In genomic region chr16:30691964-30692363, GRCm38 (mm10) we compare ENCODE assay signal across 16 mouse cellular contexts.
DNase-seq lines count a peak whose midpoint lies in the region; ATAC-seq and TF ChIP-seq lines count a peak whose summit lies in the region.
"Had no signal": no experiment of that assay in that cellular context is flagged by ENCODE, and none has a peak within 500 bp of the region (broad histone marks: within the 10 kb centered on the region; RNA-seq: fewer than 3 reads in every experiment).

No protein-coding gene starts in this region.

- 0 out of 2 replicates have a peak, but pooled peaks have one; percentile 37 for TF ChIP-seq EP300 in heart, adult 2 months (IDR thresholded peaks at IDR 0.05; ENCODE audit: insufficient read depth, low read depth, low read length)
- TF ChIP-seq EP300 in lung, postnatal 0 days (IDR thresholded peaks at IDR 0.05): no peak
- TF ChIP-seq EP300 in MEL (IDR thresholded peaks at IDR 0.05; ENCODE audit: low read depth in 1 of 2, low read length in 2 of 2): peak; percentile 62 to 89

- peak; percentile 35 to 48 for DNase-seq in heart, adult 2 months
- DNase-seq in lung, postnatal 0 days (ENCODE audit: low spot score): peak; percentile 34
- no peak for DNase-seq in lung, postnatal 4 days
- DNase-seq in MEL (ENCODE audit: low read depth, low spot score): peak; percentile 91
- peak; percentile 45 for DNase-seq in naive thymus-derived CD4-positive, alpha-beta T cell, adult 2 months (ENCODE audit: low read depth)
- DNase-seq in B cell, adult 2 months: no peak
- DNase-seq in left cerebral cortex, postnatal 25 days (ENCODE audit: low spot score in 2 of 2): no peak
- DNase-seq: cerebellum, adult 9-11 months; forebrain, postnatal 0 days; liver; right cerebral cortex, postnatal 14 days had no signal

- H3K9ac ChIP-seq in heart, adult 2 months (ENCODE audit: low read depth, low read length): no peak overlapping the region
- H3K9ac ChIP-seq in heart, embryonic 12.5 days: no peak overlapping the region
- H3K9ac ChIP-seq in lung, postnatal 0 days (replicated peaks; ENCODE audit: low read depth): no peak overlapping the region
- peak overlapping the region; percentile 39 for H3K9ac ChIP-seq in MEL (ENCODE audit: control insufficient read depth, low read depth, low read length, poor library complexity, severe bottlenecking)
- H3K9ac ChIP-seq: forebrain, postnatal 0 days had no signal

- TF ChIP-seq RAD21 in MEL (IDR thresholded peaks at IDR 0.05; ENCODE audit: low read depth, low read length): no peak

- WGBS in heart, adult 2 months: 45% methylated on average over 15 of the region's 15 CpGs
- 73% methylated on average over 15 of the region's 15 CpGs for WGBS in heart, embryonic 12.5 days
- 81% methylated on average over 15 of the region's 15 CpGs for WGBS in lung, postnatal 0 days

- no peak for TF ChIP-seq POLR2A in heart, adult 2 months (IDR thresholded peaks at IDR 0.05; ENCODE audit: insufficient read depth, low read depth, low read length)
- TF ChIP-seq POLR2A in MEL (IDR thresholded peaks at IDR 0.05; ENCODE audit: control insufficient read depth in 1 of 2, insufficient read depth in 1 of 2, low read depth in 1 of 2, low read length in 2 of 2, poor library complexity in 1 of 2): peak; percentile 17 to 53; a peak in 1 of 4 replicates

- H3K36me3 ChIP-seq in heart, adult 2 months (ENCODE audit: control insufficient read depth, insufficient read depth, low read length): peaks cover 2% of the 10 kb centered on the region; the same call in 1 of the 2 replicates
- no peaks in the 10 kb centered on the region for H3K36me3 ChIP-seq in heart, embryonic 12.5 days
- H3K36me3 ChIP-seq in lung, postnatal 0 days (ENCODE audit: insufficient read depth, low read length): no peaks in the 10 kb centered on the region
- H3K36me3 ChIP-seq in MEL (ENCODE audit: control insufficient read depth in 1 of 2, insufficient read depth in 2 of 2, low read length in 2 of 2): peaks cover 0 to 20% of the 10 kb centered on the region in 2 experiments; a peak in 2 of 4 replicates

- no peaks in the 10 kb centered on the region for H3K79me2 ChIP-seq in heart, adult 2 months (replicated peaks; ENCODE audit: control insufficient read depth, insufficient read depth, low read length)
- H3K79me2 ChIP-seq in MEL (ENCODE audit: control insufficient read depth, insufficient read depth, low read length, poor library complexity): no peaks in the 10 kb centered on the region

- peak overlapping the region; percentile 9; the same call in 1 of the 2 replicates for H3K4me3 ChIP-seq in heart, adult 2 months
- no peak overlapping the region for H3K4me3 ChIP-seq in heart, embryonic 12.5 days
- no peak overlapping the region for H3K4me3 ChIP-seq in lung, postnatal 0 days (ENCODE audit: low read depth, low read length)
- H3K4me3 ChIP-seq in MEL (ENCODE audit: control insufficient read depth in 1 of 2, insufficient read depth in 1 of 2, low read depth in 2 of 2, low read length in 2 of 2): peak overlapping the region; percentile 30 to 51
- H3K4me3 ChIP-seq: erythroblast, embryonic 14.5 days; layer of hippocampus, adult 2 months; left cerebral cortex, adult 2 months had no signal

- no peaks in the 10 kb centered on the region for H3K9me3 ChIP-seq in heart, embryonic 12.5 days (replicated peaks)
- no peaks in the 10 kb centered on the region for H3K9me3 ChIP-seq in lung, postnatal 0 days (ENCODE audit: low read length)
- H3K9me3 ChIP-seq in MEL (replicated peaks; ENCODE audit: insufficient read depth, low read length): no peaks in the 10 kb centered on the region

- no peak overlapping the region for H3K4me2 ChIP-seq in heart, embryonic 12.5 days
- H3K4me2 ChIP-seq in lung, postnatal 0 days (replicated peaks; ENCODE audit: low read depth, low read length): no peak overlapping the region
- H3K4me2 ChIP-seq: midbrain, embryonic 11.5 days had no signal

- no peak for TF ChIP-seq CTCF in heart, adult 2 months (IDR thresholded peaks at IDR 0.05)
- no peak for TF ChIP-seq CTCF in lung, postnatal 0 days (IDR thresholded peaks at IDR 0.05)
- no peak for TF ChIP-seq CTCF in MEL (IDR thresholded peaks at IDR 0.05 in 2 of 3, conservative IDR thresholded peaks at IDR 0.05 in 1 of 3; ENCODE audit: control insufficient read depth in 1 of 3, insufficient read depth in 1 of 3, low read depth in 2 of 3, low read length in 3 of 3, poor library complexity in 1 of 3, severe bottlenecking in 1 of 3)

- peak overlapping the region; percentile 33 for H3K27ac ChIP-seq in heart, adult 2 months
- H3K27ac ChIP-seq in heart, embryonic 12.5 days (ENCODE audit: poor library complexity, severe bottlenecking): no peak overlapping the region
- no peak overlapping the region for H3K27ac ChIP-seq in lung, postnatal 0 days (ENCODE audit: low read length)
- H3K27ac ChIP-seq in MEL (ENCODE audit: control insufficient read depth, low read depth, low read length): peak overlapping the region; percentile 84
- H3K27ac ChIP-seq: layer of hippocampus, adult 2 months; left cerebral cortex, adult 2 months had no signal

- H3K27me3 ChIP-seq in heart, adult 2 months (ENCODE audit: control insufficient read depth, insufficient read depth, low read length): no peaks in the 10 kb centered on the region
- no peaks in the 10 kb centered on the region for H3K27me3 ChIP-seq in heart, embryonic 12.5 days (replicated peaks)
- H3K27me3 ChIP-seq in lung, postnatal 0 days (replicated peaks; ENCODE audit: insufficient read depth, low read length): no peaks in the 10 kb centered on the region
- no peaks in the 10 kb centered on the region for H3K27me3 ChIP-seq in MEL (ENCODE audit: control insufficient read depth in 1 of 2, insufficient read depth in 2 of 2, low read length in 2 of 2)

- H3K4me1 ChIP-seq in heart, adult 2 months (ENCODE audit: control insufficient read depth, insufficient read depth, low read length): peaks cover 20% of the 10 kb centered on the region
- peaks cover 20% of the 10 kb centered on the region for H3K4me1 ChIP-seq in heart, embryonic 12.5 days (replicated peaks)
- H3K4me1 ChIP-seq in lung, postnatal 0 days (ENCODE audit: insufficient read depth, low read depth, low read length): no peaks in the 10 kb centered on the region
- H3K4me1 ChIP-seq in MEL (ENCODE audit: control insufficient read depth in 1 of 2, insufficient read depth in 2 of 2, low read length in 2 of 2): peaks cover 20 to 38% of the 10 kb centered on the region in 2 experiments

- no peak for ATAC-seq in heart, embryonic 12.5 days (ENCODE audit: insufficient number of reproducible peaks, low FRiP score)
- no peak for ATAC-seq in lung, postnatal 0 days
- ATAC-seq: forebrain, postnatal 0 days had no signal

- intact Hi-C loops in heart, adult 2 months (cut with DNase I): loop anchor here (1.0 to 5.0 kb wide), 6 partner anchors 35 to 130 kb away; no protein-coding TSS in a partner anchor
- intact Hi-C loops in left cerebral cortex, postnatal 25 days (cut with DNase I): no loop called here

TF ChIP-seq in MEL, 35 proteins besides CTCF, POLR2A, EP300 and RAD21 (continues in another document):
- TF ChIP-seq POLR2AphosphoS5 (IDR thresholded peaks at IDR 0.05; ENCODE audit: borderline replicate concordance, low read depth, low read length) (no peak), MYC (IDR thresholded peaks at IDR 0.05; ENCODE audit: low read depth, low read length) (peak; percentile 95), GATA1 (IDR thresholded peaks at IDR 0.05; ENCODE audit: low read depth, low read length) (peak; percentile 67), ETS1 (IDR thresholded peaks at IDR 0.05; ENCODE audit: low read depth, low read length) (peak; percentile 90), KAT2A (conservative IDR thresholded peaks at IDR 0.05; ENCODE audit: low read depth, low read length) (no peak), GABPA (IDR thresholded peaks at IDR 0.05; ENCODE audit: low read depth, low read length) (no peak), HCFC1 (IDR thresholded peaks at IDR 0.05; ENCODE audit: low read depth, low read length) (peak; percentile 64; the same call in 1 of the 2 replicates), ZC3H11A (IDR thresholded peaks at IDR 0.05; ENCODE audit: low read depth, low read length) (no peak), ZNF384 (IDR thresholded peaks at IDR 0.05; ENCODE audit: low read depth, low read length) (no peak), CHD2 (IDR thresholded peaks at IDR 0.05; ENCODE audit: low read length) (no peak), MXI1 (IDR thresholded peaks at IDR 0.05; ENCODE audit: low read depth, low read length) (peak; percentile 90), MYB (IDR thresholded peaks at IDR 0.05; ENCODE audit: low read depth, low read length) (peak; percentile 79), NRF1 (IDR thresholded peaks at IDR 0.05; ENCODE audit: insufficient read depth, low read depth, low read length, poor library complexity, severe bottlenecking) (no peak), UBTF (IDR thresholded peaks at IDR 0.05; ENCODE audit: borderline replicate concordance, insufficient read depth, low read depth, low read length) (no peak), USF1 (IDR thresholded peaks at IDR 0.05; ENCODE audit: low read depth, low read length) (peak; percentile 87), POLR2AphosphoS2 (IDR thresholded peaks at IDR 0.05; ENCODE audit: low read length) (no peak), MAFK (IDR thresholded peaks at IDR 0.05; ENCODE audit: borderline replicate concordance, low read depth, low read length) (no peak), MAX (IDR thresholded peaks at IDR 0.05; ENCODE audit: low read length) (peak; percentile 96), ZKSCAN1 (IDR thresholded peaks at IDR 0.05; ENCODE audit: low read depth, low read length) (no peak), TCF12 (IDR thresholded peaks at IDR 0.05; ENCODE audit: low read depth, low read length) (peak; percentile 75), MEF2A (IDR thresholded peaks at IDR 0.05; ENCODE audit: extremely low read depth, insufficient replicate concordance, low read depth, low read length, poor library complexity, severe bottlenecking) (no peak), SIN3A (IDR thresholded peaks at IDR 0.05; ENCODE audit: low read length) (peak; percentile 73), NELFE (IDR thresholded peaks at IDR 0.05; ENCODE audit: low read depth, low read length) (peak; percentile 57), TAL1 (IDR thresholded peaks at IDR 0.05; ENCODE audit: low read length) (no peak), E2F4 (IDR thresholded peaks at IDR 0.05; ENCODE audit: borderline replicate concordance, low read depth, low read length) (no peak), USF2 (IDR thresholded peaks at IDR 0.05; ENCODE audit: borderline replicate concordance in 1 of 2, insufficient read depth in 1 of 2, low read depth in 1 of 2, low read length in 2 of 2) (0 out of 4 replicates have a peak, but pooled peaks of 1 of the 2 experiments have one; percentile 39), BHLHE40 (IDR thresholded peaks at IDR 0.05; ENCODE audit: borderline replicate concordance, low read depth, low read length) (peak; percentile 92), SMC3 (IDR thresholded peaks at IDR 0.05; ENCODE audit: low read depth, low read length) (no peak), CHD1 (IDR thresholded peaks at IDR 0.05; ENCODE audit: low read depth, low read length) (no peak)

Comparison
In these comparisons a context has a peak if more than half of its experiments do, and no peak if none do; other contexts are left out.
1. DNase-seq: peak in heart, adult 2 months (2 of 2), lung, postnatal 0 days (single experiment), MEL (single experiment) and naive thymus-derived CD4-positive, alpha-beta T cell, adult 2 months (single experiment); none in lung, postnatal 4 days (0 of 2), B cell, adult 2 months (0 of 2) and left cerebral cortex, postnatal 25 days (0 of 2).
2. H3K27ac ChIP-seq: peak in heart, adult 2 months (single experiment) and MEL (single experiment); none in heart, embryonic 12.5 days (single experiment) and lung, postnatal 0 days (single experiment).
3. H3K4me3 ChIP-seq: peak in heart, adult 2 months (single experiment) and MEL (2 of 2); none in heart, embryonic 12.5 days (single experiment) and lung, postnatal 0 days (single experiment).